Mouse (Mus musculus) brain, embryonic 14.5 days (tissue): ENCODE measurements at regions not wholly inside any gene's neighbourhood (a gene's known extent, or its start where the extent isn't known, plus 50 kb on each side); places are given as distances from the start of the nearest gene placed in this dataset.

Experiments
- DNase-seq: peaks from one replicate; pipeline ENCODE4 v3.0.0-alpha.2; 2011; ENCODE audit warnings: low read depth
- CTCF ChIP-seq: fragments of 200-500 bp; IDR thresholded peaks from 2 replicates; pipeline ENCODE4 v1.5.1; 2012; ENCODE audit warnings: inconsistent platforms, mild to moderate bottlenecking, moderate library complexity, borderline replicate concordance; ENCODE audit not compliant: insufficient read depth, insufficient read length; ENCODE audit errors: extremely low read depth
- POLR2A ChIP-seq: fragments of 200-500 bp; IDR thresholded peaks from 2 replicates; pipeline ENCODE4 v1.6.1; 2012; ENCODE audit warnings: mild to moderate bottlenecking, inconsistent platforms, borderline replicate concordance; ENCODE audit not compliant: poor library complexity, insufficient read depth, insufficient read length, severe bottlenecking; ENCODE audit errors: extremely low read depth

GRCm38 (mm10) chr3:34769818-34770217 lies 119.6 kb downstream of the Sox2 start:
- no peak for DNase-seq

GRCm38 (mm10) chr3:34770271-34770670 lies 120.1 kb downstream of the Sox2 start:
- DNase-seq: no peak
- TF ChIP-seq CTCF (no peak), POLR2A (no peak)

More at GRCm38 (mm10) chr3:34769818-34770217, 119.6 kb downstream of the Sox2 start:
- TF ChIP-seq POLR2A (no peak), CTCF (no peak)

- no peak for DNase-seq
- no peak for TF ChIP-seq CTCF
- TF ChIP-seq POLR2A: no peak
Measured at GRCm38 (mm10) chr3:34772035-34772434, 121.8 kb downstream of the Sox2 start.

- peak; percentile 78 for DNase-seq
- TF ChIP-seq CTCF: no peak
- no peak for TF ChIP-seq POLR2A
Measured at GRCm38 (mm10) chr3:34773678-34774425, 123.6 kb downstream of the Sox2 start.

- TF ChIP-seq POLR2A (no peak), CTCF (no peak)
- DNase-seq: peak; percentile 51
Measured at GRCm38 (mm10) chr3:34781770-34782169, 131.6 kb downstream of the Sox2 start.

GRCm38 (mm10) chr3:34783398-34783797 lies 133.2 kb downstream of the Sox2 start:
- TF ChIP-seq POLR2A: no peak
- TF ChIP-seq CTCF: no peak
- DNase-seq: no peak

- DNase-seq: no peak
- no peak for TF ChIP-seq POLR2A
- no peak for TF ChIP-seq CTCF
Measured at GRCm38 (mm10) chr3:34787211-34787610, 137.0 kb downstream of the Sox2 start.

GRCm38 (mm10) chr3:34795103-34795983 lies 145.1 kb downstream of the Sox2 start:
- DNase-seq: peak; percentile 84
- TF ChIP-seq CTCF (no peak), POLR2A (no peak)

GRCm38 (mm10) chr3:34795984-34796266 lies 145.7 kb downstream of the Sox2 start:
- no peak for TF ChIP-seq POLR2A
- TF ChIP-seq CTCF: no peak
- DNase-seq: no peak

- DNase-seq: no peak
- TF ChIP-seq CTCF (no peak), POLR2A (no peak)
Measured at GRCm38 (mm10) chr3:34808833-34809232, 158.6 kb downstream of the Sox2 start.

GRCm38 (mm10) chr3:34811753-34812152 lies 161.5 kb downstream of the Sox2 start:
- TF ChIP-seq POLR2A: no peak
- no peak for TF ChIP-seq CTCF

More at GRCm38 (mm10) chr3:34811753-34812152, 161.5 kb downstream of the Sox2 start:
- DNase-seq: no peak
